Mouse (Mus musculus) layer of hippocampus, postnatal 25 days (tissue): ENCODE data around the gene Supt4a. TPM values are rescaled to one million over a fixed set of nuclear protein-coding genes. Genes with fewer than 3 reads are reported as not detected.

ENCODE experiments used
- DNase-seq, 2 experiments: peaks; one replicate each; pipeline ENCODE4 v3.0.0; 2022; ENCODE audit warnings: mixed read lengths in 2 of 2, low spot score in 1 of 2; ENCODE audit errors: extremely low spot score in 1 of 2
- total RNA-seq, 2 experiments: library from RNA; stranded (reverse); gene quantifications; 2 replicates each; pipeline ENCODE4 v1.2.3; 2021

Supt4a gene
- total RNA-seq: 10 to 100 TPM; 65.7 to 81.0 TPM

GRCm38 (mm10) chr11:87737175-87737740, at the start of gene Supt4a:
Gene Supt4a, plus strand, starts transcription at chr11:87737552.
- DNase-seq: peak; percentile 88 to 92

DNA sequence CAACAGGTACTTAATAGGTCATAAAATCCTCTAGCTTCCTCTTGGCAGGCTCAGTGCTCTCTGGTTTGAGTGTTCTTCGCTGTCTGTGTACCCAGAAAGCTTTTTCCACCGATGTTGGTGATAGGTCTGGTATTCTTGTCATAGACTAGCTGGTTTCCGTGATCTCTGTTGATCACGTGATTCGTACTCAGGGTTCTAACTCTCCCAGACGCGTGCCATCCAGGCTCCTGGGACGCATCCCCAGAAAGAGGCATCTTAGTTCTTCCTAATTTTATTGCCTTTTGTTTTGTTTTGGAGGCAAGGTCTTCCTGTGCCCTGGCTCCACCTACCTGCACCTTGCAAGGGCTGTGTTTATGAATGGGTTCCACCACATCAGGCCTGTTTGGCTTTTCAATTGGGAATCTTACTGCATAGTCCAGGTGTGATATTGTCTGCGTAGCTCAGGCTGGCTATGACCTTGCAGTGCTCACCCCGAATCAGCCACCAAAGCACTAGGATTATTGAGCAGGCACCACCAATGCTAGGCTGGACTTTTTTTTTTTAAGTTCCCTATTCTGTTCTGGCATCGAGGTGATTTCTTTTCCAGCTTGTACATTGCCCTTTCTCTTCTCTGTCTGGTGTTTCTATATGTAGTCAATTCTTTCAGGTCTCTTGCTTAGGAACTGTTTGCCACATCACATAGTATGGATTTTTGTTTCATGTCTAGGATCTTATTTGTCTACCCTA, 48.7 kb upstream of the Supt4a start:
- DNase-seq: no peak

GRCm38 (mm10) chr11:87689402-87689808, 47.9 kb upstream of the Supt4a start:
- no peak for DNase-seq

GRCm38 (mm10) chr11:87690054-87690740, 47.2 kb upstream of the Supt4a start:
- no peak for DNase-seq

- DNase-seq: no peak
Observed at GRCm38 (mm10) chr11:87697131-87697682, 40.1 kb upstream of the Supt4a start.

- no peak for DNase-seq
Observed at GRCm38 (mm10) chr11:87698126-87698525, 39.2 kb upstream of the Supt4a start.

GRCm38 (mm10) chr11:87701108-87701507, 36.2 kb upstream of the Supt4a start:
- DNase-seq: no peak

DNA sequence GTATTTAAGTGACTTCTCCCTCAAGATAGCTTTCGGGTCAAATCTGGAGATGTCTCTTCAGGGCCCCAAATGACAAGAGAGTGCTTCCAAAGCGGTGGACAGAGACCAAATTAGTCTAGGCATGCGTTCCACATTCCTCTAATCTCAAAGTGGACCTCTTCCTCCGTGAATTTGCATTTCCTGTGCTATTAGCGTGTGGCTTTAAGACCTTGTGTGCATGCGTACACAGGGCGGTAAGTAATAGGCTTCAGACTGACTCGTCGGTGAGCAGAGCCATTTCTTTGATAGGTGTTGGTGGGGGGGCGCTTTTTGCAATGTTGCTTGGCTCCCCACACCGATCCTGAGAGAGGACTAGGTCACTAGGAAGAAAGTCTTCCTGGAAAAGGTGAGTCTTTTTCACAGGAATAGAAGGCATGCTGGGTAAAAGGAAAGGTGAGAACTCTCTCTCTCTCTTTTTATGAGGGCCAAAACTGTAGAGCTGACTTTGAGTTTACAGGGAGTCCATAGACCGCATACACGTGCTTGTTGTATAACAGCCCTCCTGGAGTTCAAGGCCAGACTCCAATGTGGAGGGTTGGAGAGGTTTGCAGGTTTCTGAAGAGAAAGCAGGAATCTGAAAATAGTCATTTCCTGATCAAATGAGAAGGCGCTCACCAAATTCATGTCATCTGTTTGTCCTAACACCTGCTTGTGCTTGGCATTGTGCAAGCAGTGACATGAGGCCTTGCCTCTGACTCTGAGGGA, 35.3 kb upstream of the Supt4a start:
- no peak for DNase-seq

- DNase-seq: no peak
Observed at GRCm38 (mm10) chr11:87703654-87704053, 33.7 kb upstream of the Supt4a start.

GRCm38 (mm10) chr11:87704289-87704688, 33.1 kb upstream of the Supt4a start:
- no peak for DNase-seq

DNA sequence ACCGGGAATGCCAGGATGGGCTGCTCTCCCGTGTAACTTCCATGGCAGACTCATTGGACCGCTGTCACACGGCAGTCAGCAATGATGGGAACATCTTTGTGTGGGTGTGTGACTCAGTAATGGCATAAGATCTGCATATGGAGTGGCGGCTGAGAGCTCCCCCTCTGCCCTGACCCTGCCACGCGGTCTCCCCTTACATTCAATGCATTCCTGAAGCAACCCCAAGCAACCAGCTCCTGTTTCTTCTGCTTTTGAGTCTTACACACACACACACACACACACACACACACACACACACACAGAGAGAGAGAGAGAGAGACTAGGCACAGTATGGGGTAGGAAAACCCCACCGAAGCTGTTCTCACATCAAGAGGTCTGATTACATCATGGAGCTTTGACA, 29.8 kb upstream of the Supt4a start:
- no peak for DNase-seq

GRCm38 (mm10) chr11:87708979-87709378, 28.4 kb upstream of the Supt4a start:
- no peak for DNase-seq

DNA sequence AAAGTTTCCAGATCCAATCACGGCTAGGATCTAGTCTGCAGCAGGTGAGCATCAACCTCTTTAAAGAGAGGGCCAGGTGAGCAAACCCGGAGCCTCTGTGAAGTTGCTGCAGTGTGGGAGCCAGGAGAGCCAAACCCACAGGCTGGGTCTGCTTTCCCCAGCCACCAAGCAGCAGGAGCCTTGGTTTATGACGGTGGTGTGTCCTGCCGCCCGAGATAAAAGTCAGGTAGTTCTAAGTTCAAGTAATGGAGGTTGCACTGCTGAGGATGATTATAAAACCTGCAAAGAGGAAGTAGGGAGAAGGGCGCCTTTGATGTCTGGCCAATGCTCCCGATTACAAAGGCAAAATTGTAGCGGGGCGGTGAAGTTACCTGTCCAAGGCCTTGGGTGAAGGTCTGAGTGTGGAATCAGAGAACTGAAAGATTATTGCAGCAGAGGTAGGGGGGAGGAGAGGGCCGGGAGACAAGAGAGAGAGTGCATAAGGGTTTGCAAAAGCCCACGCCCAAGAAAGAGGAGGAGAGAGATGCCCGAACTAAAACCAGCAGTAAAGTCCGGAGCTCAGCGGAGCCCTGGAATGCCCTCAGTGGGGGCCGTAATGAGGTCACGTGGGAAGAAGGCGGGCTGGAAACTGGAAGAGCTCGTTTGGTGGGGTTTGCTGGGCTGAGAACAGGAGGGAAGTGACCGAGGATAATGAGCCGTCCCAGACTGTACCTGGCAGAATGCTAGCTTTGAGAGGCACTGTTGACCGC, 27.7 kb upstream of the Supt4a start:
- no peak for DNase-seq

DNA sequence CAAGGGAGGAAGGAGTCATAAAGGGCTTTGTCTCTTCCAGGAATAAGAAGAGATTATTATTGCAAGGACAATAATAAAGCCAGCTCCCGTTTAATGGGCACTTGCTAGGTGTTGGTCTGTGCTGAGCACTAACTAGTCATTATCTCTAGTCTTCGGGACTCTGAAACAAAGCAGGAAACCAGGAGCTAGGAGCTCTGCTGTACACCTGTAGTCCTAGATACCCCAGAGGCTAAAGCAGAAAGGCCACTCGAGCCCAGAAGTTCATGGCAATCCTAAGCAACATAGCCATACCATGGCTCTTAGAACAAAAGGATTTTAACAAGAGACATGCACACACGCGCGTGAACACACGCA, 27.1 kb upstream of the Supt4a start:
- DNase-seq: no peak

DNA sequence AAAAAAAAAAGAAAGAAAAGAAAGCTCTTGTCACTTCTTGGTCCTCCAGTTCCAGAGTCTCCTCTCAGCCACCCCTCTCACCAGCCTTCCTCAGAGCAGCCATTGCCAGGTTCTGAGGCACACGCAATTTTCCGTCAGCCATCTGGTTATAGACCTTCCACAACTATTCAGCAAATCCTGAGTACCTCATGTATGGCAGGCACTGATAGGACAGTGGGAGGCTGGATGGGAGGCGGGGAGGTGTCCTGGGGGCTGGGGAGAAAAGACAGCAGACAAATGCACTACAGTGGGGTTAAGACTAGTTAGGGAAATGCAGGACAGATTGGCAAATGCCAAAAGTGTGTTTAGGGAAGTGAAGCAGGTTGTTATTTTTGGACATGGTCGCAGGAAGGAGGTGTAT, 25.2 kb upstream of the Supt4a start:
- no peak for DNase-seq

GRCm38 (mm10) chr11:87715999-87716398, 21.4 kb upstream of the Supt4a start:
- no peak for DNase-seq

DNA sequence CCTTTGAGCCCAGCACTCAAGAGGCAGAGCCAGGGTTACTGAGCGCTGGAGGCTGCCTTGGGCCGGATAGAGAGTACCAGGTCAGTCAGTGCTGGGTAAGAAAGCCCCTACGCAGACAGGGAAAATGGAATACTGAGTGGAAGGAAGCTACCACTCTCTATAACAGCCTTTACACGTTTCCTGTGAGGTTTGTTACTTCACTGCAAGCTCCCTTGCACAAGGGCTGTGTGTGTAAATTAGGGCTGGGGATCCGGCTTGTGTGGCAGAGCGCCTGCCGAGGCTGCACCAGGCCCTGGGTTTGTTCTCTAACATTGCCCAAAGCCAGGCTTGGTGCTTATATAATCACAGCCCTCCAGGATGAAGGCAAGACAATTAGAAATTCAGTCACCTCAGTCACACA, 17.8 kb upstream of the Supt4a start:
- no peak for DNase-seq

GRCm38 (mm10) chr11:87720324-87720723, 17.0 kb upstream of the Supt4a start:
- DNase-seq: no peak

DNA sequence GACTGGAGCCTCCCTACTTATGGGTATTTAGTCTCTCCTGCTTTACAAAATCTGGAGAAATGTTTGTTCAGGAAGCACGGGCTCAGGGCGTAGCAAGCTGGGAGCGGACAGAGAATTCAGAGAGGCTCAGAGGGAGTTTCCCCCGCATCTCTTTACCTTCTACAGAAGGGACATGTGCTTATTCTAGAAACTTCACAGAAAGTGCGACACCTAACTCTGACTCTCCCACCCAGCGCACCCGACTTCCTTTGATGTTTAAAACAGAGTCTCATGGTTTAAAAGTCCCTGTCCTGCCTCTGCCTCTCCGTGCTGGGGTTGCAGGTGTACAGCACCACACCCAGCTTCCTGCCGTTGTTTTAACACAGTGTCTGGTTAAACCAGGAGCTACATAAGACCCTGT, 16.5 kb upstream of the Supt4a start:
- no peak for DNase-seq

DNA sequence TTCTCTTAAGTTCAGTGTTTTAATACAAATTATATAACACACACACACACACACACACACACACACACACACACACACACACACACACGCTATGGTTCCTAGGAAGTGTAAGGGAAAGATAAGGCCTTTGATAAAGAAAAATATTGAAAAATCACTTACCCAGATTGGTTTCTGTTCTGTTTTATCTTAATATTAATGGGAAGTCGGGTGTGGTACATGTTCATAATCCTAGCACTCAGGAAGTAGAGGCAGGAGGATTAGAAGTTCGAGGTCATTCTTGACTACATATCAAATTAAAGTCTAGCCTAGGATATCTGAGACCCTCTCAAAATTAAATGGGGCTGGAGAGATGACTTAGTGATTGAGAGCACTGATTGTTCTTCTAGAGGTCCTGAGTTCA, 15.2 kb upstream of the Supt4a start:
- DNase-seq: no peak
